Mouse (Mus musculus) ovary, postnatal 36 days (tissue): Measurements from ENCODE around the gene Cib4.

Experiments
- DNase-seq: peaks from one replicate; pipeline ENCODE4 v3.0.0; 2022; ENCODE audit warnings: low spot score, mixed read lengths

The Cib4 gene

DNA sequence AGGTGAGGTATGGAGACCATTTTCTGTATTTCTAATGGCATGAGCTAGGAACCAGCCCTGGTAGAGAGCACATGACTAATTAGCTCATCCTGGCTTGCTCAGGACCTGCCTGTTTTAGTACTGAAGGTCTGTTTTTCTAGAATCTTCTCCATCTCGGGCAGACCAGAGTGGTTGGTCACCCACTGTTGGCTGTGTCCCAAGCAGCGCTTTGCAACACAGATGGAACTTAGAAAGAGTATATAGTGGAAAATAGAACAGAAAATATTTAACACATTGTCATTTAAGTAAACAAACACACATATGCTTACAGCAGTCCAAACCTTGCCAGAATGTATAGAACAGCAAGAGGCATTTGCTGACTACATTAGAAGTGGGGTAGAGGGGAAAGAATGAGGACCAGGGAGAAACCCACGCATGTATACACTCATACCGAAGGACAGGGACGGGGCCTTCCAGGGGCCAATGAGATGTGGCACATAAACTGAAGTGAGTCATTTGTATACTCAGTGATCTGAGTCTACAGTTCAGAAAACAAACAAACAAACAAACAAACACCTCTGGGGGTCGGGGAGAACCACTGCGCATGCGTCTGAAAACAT lies 105.2 kb downstream of the Cib4 start:
- DNase-seq: no peak

DNA sequence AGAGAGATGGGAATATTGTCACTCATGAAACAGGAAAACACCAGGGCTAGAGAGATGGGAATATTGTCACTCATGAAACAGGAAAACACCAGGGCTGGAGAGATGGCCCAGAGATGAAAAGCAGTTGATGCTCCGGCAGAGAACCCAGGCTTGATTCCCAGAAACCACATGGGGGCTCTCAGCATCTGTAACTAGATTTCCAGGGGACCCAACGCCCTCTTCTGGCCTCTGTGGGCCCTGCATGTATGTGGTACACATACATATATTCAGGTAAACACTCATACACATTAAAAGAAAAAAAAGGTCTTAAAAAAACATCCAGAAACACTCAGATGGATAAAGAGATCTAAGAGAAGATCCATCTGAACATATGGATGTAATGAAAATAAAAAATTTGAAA lies 106.7 kb downstream of the Cib4 start:
- DNase-seq: no peak
